Mouse (Mus musculus) myocyte (in vitro differentiated cells): ENCODE results near the gene Dcaf8. TPM values are rescaled to one million over a fixed set of nuclear protein-coding genes. Genes with fewer than 3 reads are reported as not detected.

Experiments used
- H3K27me3 ChIP-seq: one replicate; pipeline ENCODE4 v1.6.1; 2011; ENCODE audit not compliant: control insufficient read depth, insufficient read depth, insufficient read length
- H3K36me3 ChIP-seq: one replicate; pipeline ENCODE4 v1.6.1; 2011; ENCODE audit not compliant: control insufficient read depth, insufficient read depth
- H3K4me2 ChIP-seq: one replicate; pipeline ENCODE4 v1.6.1; 2011; ENCODE audit warnings: low read depth, control low read depth
- H3K4me3 ChIP-seq: one replicate; pipeline ENCODE4 v1.5.1; 2011; ENCODE audit warnings: mild to moderate bottlenecking, control low read depth, moderate library complexity
- H3K79me2 ChIP-seq: one replicate; pipeline ENCODE4 v1.6.1; 2011; ENCODE audit not compliant: control insufficient read depth, insufficient read depth
- H3ac ChIP-seq: one replicate; pipeline ENCODE4 v1.6.1; 2011; ENCODE audit not compliant: control insufficient read depth, insufficient read length
- CEBPB ChIP-seq: IDR thresholded peaks from 2 replicates; pipeline ENCODE4 v1.6.1; 2011; ENCODE audit warnings: mild to moderate bottlenecking, moderate library complexity; ENCODE audit not compliant: poor library complexity, insufficient read depth, severe bottlenecking
- E2F4 ChIP-seq: IDR thresholded peaks from one replicate; pipeline ENCODE4 v1.6.1; 2011; ENCODE audit warnings: mild to moderate bottlenecking, control low read depth, moderate library complexity; ENCODE audit not compliant: insufficient read depth
- MAX ChIP-seq: IDR thresholded peaks from one replicate; pipeline ENCODE4 v1.6.1; 2011; ENCODE audit warnings: low read depth, mild to moderate bottlenecking, control low read depth
- MYOD1 ChIP-seq, 3 experiments: IDR thresholded peaks; one replicate each; pipeline ENCODE4 v1.6.1; 2011; ENCODE audit warnings: control low read depth in 2 of 3, low read depth in 2 of 3, mild to moderate bottlenecking in 2 of 3, moderate library complexity in 1 of 3; ENCODE audit not compliant: insufficient read length in 2 of 3, control insufficient read depth in 1 of 3
- MYOG ChIP-seq, 3 experiments: IDR thresholded peaks; one replicate each; pipeline ENCODE4 v1.6.1; 2011; ENCODE audit warnings: control low read depth in 2 of 3, low read depth in 2 of 3, mild to moderate bottlenecking in 2 of 3; ENCODE audit not compliant: insufficient read length in 2 of 3, control insufficient read depth in 1 of 3, insufficient read depth in 1 of 3
- POLR2A ChIP-seq: IDR thresholded peaks from one replicate; pipeline ENCODE4 v1.6.1; 2011; ENCODE audit warnings: low read depth, mild to moderate bottlenecking, control low read depth, moderate library complexity; ENCODE audit not compliant: insufficient read length
- POLR2AphosphoS2 ChIP-seq: IDR thresholded peaks from one replicate; pipeline ENCODE4 v1.6.1; 2011; ENCODE audit warnings: low read depth, control low read depth; ENCODE audit not compliant: insufficient read length
- REST ChIP-seq: IDR thresholded peaks from one replicate; pipeline ENCODE4 v1.6.1; 2011; ENCODE audit warnings: mild to moderate bottlenecking, control low read depth, moderate library complexity; ENCODE audit not compliant: insufficient read depth, insufficient read length
- SRF ChIP-seq: IDR thresholded peaks from one replicate; pipeline ENCODE4 v1.6.1; 2011; ENCODE audit warnings: low read depth; ENCODE audit not compliant: control insufficient read depth, insufficient read length
- TCF12 ChIP-seq: IDR thresholded peaks from one replicate; pipeline ENCODE4 v1.6.1; 2011; ENCODE audit warnings: mild to moderate bottlenecking, control low read depth; ENCODE audit not compliant: poor library complexity, insufficient read depth, severe bottlenecking
- TCF3 ChIP-seq: IDR thresholded peaks from one replicate; pipeline ENCODE4 v1.6.1; 2011; ENCODE audit warnings: low read depth, control low read depth; ENCODE audit not compliant: insufficient read length
- USF1 ChIP-seq: IDR thresholded peaks from one replicate; pipeline ENCODE4 v1.6.1; 2011; ENCODE audit warnings: low read depth, mild to moderate bottlenecking, control low read depth, moderate library complexity
- polyA plus RNA-seq: library from polyadenylated mRNA; unstranded; fragments of >200 nt; fragmentation: generic; extraction: Trizol; gene quantifications from one replicate; pipeline ENCODE4 v1.2.1, GENCODE M21; 2012; ENCODE audit warnings: missing spikeins

Gene Dcaf8
- polyA plus RNA-seq, 1 experiment: 80.0 TPM

DNA sequence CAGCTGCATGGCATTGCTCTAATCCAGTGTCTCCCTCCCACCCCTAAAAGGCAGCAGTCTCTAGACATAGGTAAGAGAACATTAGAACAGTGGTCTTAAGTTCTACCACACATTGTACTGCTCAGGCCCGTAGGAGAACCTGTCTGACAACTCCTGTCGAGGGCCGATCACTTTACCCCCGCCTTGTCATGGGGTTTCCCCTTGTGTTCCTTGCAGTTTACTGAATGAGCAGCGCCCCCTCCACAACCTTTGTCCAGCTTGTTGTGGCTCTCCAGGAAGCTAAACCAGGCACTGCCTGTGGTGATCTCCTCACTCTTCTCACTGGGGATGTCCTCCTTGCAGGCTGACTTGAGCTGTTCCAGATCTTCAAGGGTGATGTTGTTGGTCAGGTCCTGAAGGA lies 52.3 kb downstream of the Dcaf8 start:
- TF ChIP-seq POLR2A (no peak), POLR2AphosphoS2 (no peak), CEBPB (no peak), TCF3 (no peak), TCF12 (no peak), REST (no peak), USF1 (no peak), SRF (no peak), E2F4 (no peak), MYOG (IDR thresholded peaks at IDR 0.05; ENCODE audit: control insufficient read depth in 1 of 3, insufficient read depth in 1 of 3, insufficient read length in 2 of 3, low read depth in 2 of 3) (no peak), MAX (no peak)
- Histone ChIP-seq H3ac (no peak overlapping the region), H3K27me3 (no peaks in the 10 kb centered on the region), H3K4me2 (no peak overlapping the region), H3K36me3 (peaks cover 45% of the 10 kb centered on the region), H3K4me3 (no peak overlapping the region), H3K79me2 (peaks cover 5% of the 10 kb centered on the region)

- peaks cover 13% of the 10 kb centered on the region for H3K79me2 ChIP-seq
- H3ac ChIP-seq: no peak overlapping the region
- no peak overlapping the region for H3K4me3 ChIP-seq
- H3K36me3 ChIP-seq: peaks cover 39% of the 10 kb centered on the region
- no peak for TF ChIP-seq MYOD1 (IDR thresholded peaks at IDR 0.05; ENCODE audit: control insufficient read depth in 1 of 3, insufficient read length in 2 of 3, low read depth in 2 of 3)
- TF ChIP-seq POLR2AphosphoS2: peak; percentile 21
- TF ChIP-seq MYOG (IDR thresholded peaks at IDR 0.05; ENCODE audit: control insufficient read depth in 1 of 3, insufficient read depth in 1 of 3, insufficient read length in 2 of 3, low read depth in 2 of 3): no peak
- no peak for TF ChIP-seq CEBPB
- no peak for TF ChIP-seq TCF12
- no peak for TF ChIP-seq SRF
- no peak for TF ChIP-seq USF1
- TF ChIP-seq MAX: no peak
- no peak overlapping the region for H3K4me2 ChIP-seq
- no peaks in the 10 kb centered on the region for H3K27me3 ChIP-seq
Measured at GRCm38 (mm10) chr1:172200871-172201447, 53.1 kb downstream of the Dcaf8 start.

DNA sequence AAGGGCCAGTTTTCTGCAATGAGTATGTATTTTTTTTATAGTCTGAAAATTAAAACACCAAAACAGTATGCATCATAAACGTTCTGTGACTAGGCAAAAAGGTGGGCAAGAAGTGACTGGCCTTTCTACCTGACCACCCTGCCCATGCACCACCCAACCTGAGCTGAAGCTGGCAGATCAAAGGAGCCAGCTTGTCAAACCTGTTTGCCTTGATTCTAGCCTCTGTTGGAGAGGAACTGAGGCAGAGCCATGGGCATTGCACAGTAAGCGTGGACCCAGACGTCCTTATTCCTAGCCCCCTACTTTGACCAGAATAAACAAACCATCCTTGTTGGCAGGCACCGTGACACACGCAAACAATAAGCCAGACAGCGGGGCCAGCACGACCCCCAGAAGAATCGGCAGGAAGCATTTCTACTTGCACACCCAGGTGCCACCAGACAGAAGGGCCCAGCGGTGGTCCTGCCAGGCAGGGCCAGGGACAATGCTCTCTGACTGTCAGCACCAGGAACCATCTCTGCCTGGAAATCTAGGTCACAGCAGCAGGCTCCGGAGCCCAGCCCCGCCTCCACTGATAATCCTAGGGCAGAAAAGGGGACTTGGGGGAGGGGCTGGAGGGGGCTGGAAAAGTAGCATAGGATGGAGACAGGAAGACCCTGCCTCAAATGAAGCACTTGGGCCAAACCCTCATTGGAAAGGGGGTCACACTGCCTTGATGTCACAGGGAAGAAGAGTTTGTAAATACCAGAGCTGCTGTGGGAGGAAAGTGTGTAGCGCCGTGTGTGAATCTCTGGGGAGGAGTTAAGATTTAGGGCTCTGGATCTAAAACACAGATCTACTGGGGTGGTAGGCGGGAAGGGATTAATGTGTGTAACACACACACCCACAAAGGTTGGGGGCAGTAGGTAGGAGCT lies 54.3 kb downstream of the Dcaf8 start:
- Histone ChIP-seq H3K4me2 (no peak overlapping the region), H3ac (no peak overlapping the region), H3K79me2 (peaks cover 14% of the 10 kb centered on the region), H3K36me3 (peaks cover 26% of the 10 kb centered on the region), H3K4me3 (no peak overlapping the region), H3K27me3 (no peaks in the 10 kb centered on the region)
- TF ChIP-seq SRF (no peak), MYOG (IDR thresholded peaks at IDR 0.05; ENCODE audit: control insufficient read depth in 1 of 3, insufficient read depth in 1 of 3, insufficient read length in 2 of 3, low read depth in 2 of 3) (no peak), MYOD1 (IDR thresholded peaks at IDR 0.05; ENCODE audit: control insufficient read depth in 1 of 3, insufficient read length in 2 of 3, low read depth in 2 of 3) (no peak), MAX (no peak), POLR2A (peak; percentile 23), TCF12 (no peak), REST (no peak), USF1 (no peak), TCF3 (no peak), E2F4 (no peak), CEBPB (no peak), POLR2AphosphoS2 (peak; percentile 6)

GRCm38 (mm10) chr1:172202894-172203522 lies 55.1 kb downstream of the Dcaf8 start:
- Histone ChIP-seq H3K4me2 (no peak overlapping the region), H3ac (no peak overlapping the region), H3K79me2 (peaks cover 14% of the 10 kb centered on the region), H3K27me3 (no peaks in the 10 kb centered on the region), H3K36me3 (peaks cover 18% of the 10 kb centered on the region), H3K4me3 (no peak overlapping the region)
- no peak for TF ChIP-seq MAX
- TF ChIP-seq CEBPB: no peak
- TF ChIP-seq POLR2A: no peak
- no peak for TF ChIP-seq MYOG (IDR thresholded peaks at IDR 0.05; ENCODE audit: control insufficient read depth in 1 of 3, insufficient read depth in 1 of 3, insufficient read length in 2 of 3, low read depth in 2 of 3)
- no peak for TF ChIP-seq SRF
- TF ChIP-seq MYOD1 (IDR thresholded peaks at IDR 0.05; ENCODE audit: control insufficient read depth in 1 of 3, insufficient read length in 2 of 3, low read depth in 2 of 3): no peak
- TF ChIP-seq POLR2AphosphoS2: no peak
- TF ChIP-seq USF1: no peak
- no peak for TF ChIP-seq TCF12
- no peak for TF ChIP-seq TCF3
- TF ChIP-seq E2F4: no peak
- no peak for TF ChIP-seq REST
